Mouse (Mus musculus): ENCODE data around the gene Scgb1b15.
"Not testable (repeated sequence)": the region's sequence is repeated elsewhere in the genome, so short reads cannot be mapped to it uniquely, and the experiment has no call there.

Gene Scgb1b15

DNA sequence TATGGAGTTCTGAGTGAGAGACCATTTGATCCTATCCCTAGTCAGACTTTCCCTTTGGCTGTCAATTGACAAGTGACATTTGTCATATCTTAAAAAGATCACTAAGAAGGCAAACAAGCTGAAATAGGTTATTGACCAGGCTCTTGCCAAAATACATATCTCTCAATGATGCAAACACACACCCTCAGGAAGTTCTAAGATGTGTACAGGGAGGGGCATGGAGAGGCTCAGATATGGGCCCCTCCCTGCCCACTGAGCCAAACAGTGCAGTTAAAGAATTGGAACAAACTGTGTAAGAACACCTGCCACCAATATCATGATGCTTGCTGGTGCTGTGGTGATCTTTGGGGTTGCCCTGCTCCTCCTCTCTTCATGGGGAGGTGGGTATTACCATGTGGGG is at the start of gene Scgb1b15:
Scgb1b15 (plus strand) TSS at position 301 of the 400 bp plus-strand sequence.
- not testable (repeated sequence) for DNase-seq

DNA sequence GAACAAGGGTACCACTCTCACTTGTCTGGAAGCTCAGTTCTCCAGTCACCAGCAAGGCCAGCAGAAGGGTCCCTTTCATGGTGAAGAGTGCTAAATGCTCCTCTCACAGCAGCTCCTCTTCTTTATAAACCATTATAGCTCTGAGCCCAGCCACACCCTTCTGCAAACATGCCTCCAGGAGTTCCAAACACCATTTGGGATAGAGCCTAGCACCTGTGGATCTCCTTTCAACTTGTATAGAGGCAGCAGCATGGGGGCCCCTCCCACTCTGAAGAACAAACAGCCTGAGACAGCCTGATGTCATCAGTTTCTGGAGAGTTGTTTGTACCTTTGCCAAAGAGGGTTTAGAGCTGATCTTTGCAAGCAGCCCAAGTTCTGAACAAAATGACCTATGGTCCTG is 6.8 kb upstream of the Scgb1b15 start, which contains the start of gene Scgb2b15:
Scgb2b15 (minus strand) TSS at position 101 of the 400 bp plus-strand sequence.
- DNase-seq = not testable (repeated sequence)

All from thymus, postnatal 4 days (tissue).